Mouse (Mus musculus): ENCODE measurements at regions not wholly inside any gene's neighbourhood (a gene's known extent, or its start where the extent isn't known, plus 50 kb on each side); places are given as distances from the start of the nearest gene placed in this dataset.

DNA sequence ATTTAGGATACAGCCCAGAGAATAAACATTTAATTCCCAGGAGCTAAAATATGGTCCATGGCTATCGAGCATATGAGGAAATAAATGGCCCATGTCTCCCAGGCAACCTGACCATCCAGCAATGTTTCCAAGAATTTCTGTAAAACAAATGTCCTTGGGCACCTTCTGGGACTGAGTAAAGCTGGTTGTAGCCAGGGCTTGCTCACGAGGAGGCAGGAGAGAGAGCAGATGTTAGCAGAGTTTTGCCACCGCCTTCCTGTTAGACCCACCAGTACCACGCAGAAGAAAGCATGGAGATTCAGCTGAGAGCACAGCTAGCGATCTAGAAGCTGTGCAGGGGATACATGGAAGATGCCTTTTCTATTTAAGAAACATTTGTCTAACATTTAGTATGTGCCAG is 70.8 kb upstream of the Srrm4 start:
- Histone ChIP-seq H3K9ac (no peak overlapping the region), H3K9me3 (no peaks in the 10 kb centered on the region), H3K27me3 (replicated peaks) (no peaks in the 10 kb centered on the region), H3K36me3 (no peaks in the 10 kb centered on the region), H3K4me1 (no peaks in the 10 kb centered on the region), H3K27ac (replicated peaks) (no peak overlapping the region), H3K4me3 (no peak overlapping the region), H3K4me2 (no peak overlapping the region)
- ATAC-seq (ENCODE audit: extremely low read depth, insufficient number of reproducible peaks, low FRiP score, low TSS enrichment), result no peak
- WGBS, result 67% methylated on average over 5 of the region's 5 CpGs

GRCm38 (mm10) chr5:116661851-116662250 is 70.2 kb upstream of the Srrm4 start:
- no peak overlapping the region for H3K4me3 ChIP-seq
- H3K9ac ChIP-seq, result no peak overlapping the region
- no peaks in the 10 kb centered on the region for H3K4me1 ChIP-seq
- no peaks in the 10 kb centered on the region for H3K27me3 ChIP-seq (replicated peaks)
- 54% methylated on average over 2 of the region's 2 CpGs for WGBS
- H3K27ac ChIP-seq (replicated peaks), result no peak overlapping the region
- H3K9me3 ChIP-seq, result no peaks in the 10 kb centered on the region
- no peak for ATAC-seq (ENCODE audit: extremely low read depth, insufficient number of reproducible peaks, low FRiP score, low TSS enrichment)
- no peaks in the 10 kb centered on the region for H3K36me3 ChIP-seq
- no peak overlapping the region for H3K4me2 ChIP-seq

DNA sequence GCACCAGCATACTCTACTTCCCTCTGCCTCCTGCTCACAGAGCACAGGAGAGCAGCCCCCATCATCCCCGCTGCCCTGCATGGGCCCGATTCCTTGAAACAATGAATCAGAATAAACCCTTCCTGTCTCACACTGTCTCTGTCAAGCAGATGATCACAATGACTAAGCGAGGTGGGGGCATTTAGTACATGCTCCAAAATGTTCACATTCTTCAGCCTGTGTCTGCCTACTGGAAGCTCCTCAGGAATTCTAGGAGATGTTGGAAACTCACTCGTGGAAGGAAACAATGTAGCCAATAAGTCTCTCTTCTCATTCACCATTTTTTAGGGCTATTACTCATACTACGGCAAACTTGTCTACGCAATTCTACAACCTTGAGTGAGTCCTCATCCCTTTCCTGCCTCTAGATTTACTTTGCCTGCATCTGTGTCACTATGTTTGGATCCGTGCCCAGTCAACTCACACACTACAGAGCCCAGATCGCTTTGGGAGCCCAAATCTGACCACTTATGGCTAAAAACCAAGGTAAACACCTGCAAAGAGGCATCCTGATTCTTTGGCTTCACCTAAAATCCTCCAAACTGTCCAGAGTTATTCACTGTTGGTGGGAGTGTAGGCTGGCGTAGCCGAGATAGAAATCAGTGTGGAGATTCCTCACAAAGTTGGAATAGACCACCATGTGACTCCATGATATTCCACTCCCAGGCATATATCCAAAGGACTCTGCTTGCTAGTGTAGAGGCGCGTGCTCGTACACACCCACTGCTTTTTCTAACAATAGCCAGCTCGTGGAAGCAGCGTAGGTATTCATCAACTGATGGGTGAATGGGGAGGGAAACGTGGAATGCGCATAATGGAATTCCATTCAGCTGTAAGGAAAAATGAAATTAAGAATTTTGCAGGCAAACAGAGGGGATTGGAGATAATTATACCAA is 63.1 kb upstream of the Srrm4 start:
- ATAC-seq (ENCODE audit: extremely low read depth, insufficient number of reproducible peaks, low FRiP score, low TSS enrichment), result no peak
- WGBS, result 79% methylated on average over 17 of the region's 17 CpGs
- no peaks in the 10 kb centered on the region for H3K4me1 ChIP-seq
- H3K4me3 ChIP-seq, result no peak overlapping the region
- H3K9me3 ChIP-seq, result peaks cover 14% of the 10 kb centered on the region
- no peak overlapping the region for H3K27ac ChIP-seq (replicated peaks)
- H3K36me3 ChIP-seq, result no peaks in the 10 kb centered on the region
- no peaks in the 10 kb centered on the region for H3K27me3 ChIP-seq (replicated peaks)
- no peak overlapping the region for H3K4me2 ChIP-seq
- H3K9ac ChIP-seq, result no peak overlapping the region
